Mouse (Mus musculus): Measurements from ENCODE around the gene Dusp9. TPM values are rescaled to one million over a fixed set of nuclear protein-coding genes. Genes with fewer than 3 reads are reported as not detected.

Gene Dusp9
- polyA plus RNA-seq (2014; fragmentation: Nextera tagmentation; extraction: Ambion mirVana) = 20.6 and 30.7 TPM in 2 replicates

- Histone ChIP-seq H3K27ac (ENCODE audit: low read depth, low read length) (no peak within 1 kb of the TSS), H3K4me3 (ENCODE audit: low read depth, low read length) (peak within 1 kb of the TSS; percentile 47), H3K36me3 (ENCODE audit: control insufficient read depth, insufficient read depth, low read length) (no peaks in the 10 kb centered on the region), H3K27me3 (replicated peaks; ENCODE audit: control insufficient read depth, insufficient read depth, low read length) (peaks cover 74% of the 10 kb centered on the region), H3K4me2 (peak within 1 kb of the TSS; percentile 67), H3K9ac (ENCODE audit: low read depth, low read length) (peak within 1 kb of the TSS; percentile 50), H3K9me3 (ENCODE audit: control insufficient read depth, low read length) (no peaks in the 10 kb centered on the region), H3K4me1 (replicated peaks; ENCODE audit: control insufficient read depth, insufficient read depth, low read length) (no peaks in the 10 kb centered on the region)
- 13% methylated on average over 28 of the region's 28 CpGs for WGBS
- ATAC-seq (replicated peaks; ENCODE audit: low FRiP score) = peak; percentile 83
- DNase-seq (ENCODE audit: low spot score) = peak; percentile 65
Observed at GRCm38 (mm10) chrX:73639255-73639675, at the start of gene Dusp9. Dusp9 (plus strand) TSS chrX:73639419.

DNA sequence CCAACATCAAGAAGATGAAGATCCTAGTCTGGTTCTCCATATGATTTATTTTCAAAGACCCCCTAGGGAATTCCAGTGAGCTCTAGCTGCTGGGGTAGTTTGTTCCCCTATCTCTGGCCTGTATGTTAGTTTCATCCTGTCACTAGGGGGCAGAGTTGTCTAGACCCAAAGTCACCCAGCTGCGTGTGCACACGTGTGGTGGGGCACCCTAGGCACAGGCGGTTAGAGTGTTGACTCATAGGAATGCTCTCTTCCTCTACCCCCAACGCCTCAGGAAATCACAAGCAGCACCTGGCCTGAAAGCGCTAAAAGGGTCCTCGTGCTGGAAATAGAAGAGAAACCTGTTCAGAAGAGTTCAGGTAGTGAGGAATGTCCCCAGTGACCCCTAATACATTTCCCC lies 46.0 kb upstream of the Dusp9 start:
- WGBS = 12% methylated on average over 6 of the region's 6 CpGs
- no peak overlapping the region for H3K4me3 ChIP-seq (ENCODE audit: low read depth, low read length)
- no peak overlapping the region for H3K4me2 ChIP-seq
- DNase-seq (ENCODE audit: low spot score) (no peak), ATAC-seq (replicated peaks; ENCODE audit: low FRiP score) (no peak)
- H3K27me3 ChIP-seq (replicated peaks; ENCODE audit: control insufficient read depth, insufficient read depth, low read length) = peaks cover 4% of the 10 kb centered on the region
- H3K4me1 ChIP-seq (replicated peaks; ENCODE audit: control insufficient read depth, insufficient read depth, low read length) = no peaks in the 10 kb centered on the region
- H3K9me3 ChIP-seq (ENCODE audit: control insufficient read depth, low read length) = no peaks in the 10 kb centered on the region
- H3K9ac ChIP-seq (ENCODE audit: low read depth, low read length) = no peak overlapping the region
- no peak overlapping the region for H3K27ac ChIP-seq (ENCODE audit: low read depth, low read length)
- no peaks in the 10 kb centered on the region for H3K36me3 ChIP-seq (ENCODE audit: control insufficient read depth, insufficient read depth, low read length)

DNA sequence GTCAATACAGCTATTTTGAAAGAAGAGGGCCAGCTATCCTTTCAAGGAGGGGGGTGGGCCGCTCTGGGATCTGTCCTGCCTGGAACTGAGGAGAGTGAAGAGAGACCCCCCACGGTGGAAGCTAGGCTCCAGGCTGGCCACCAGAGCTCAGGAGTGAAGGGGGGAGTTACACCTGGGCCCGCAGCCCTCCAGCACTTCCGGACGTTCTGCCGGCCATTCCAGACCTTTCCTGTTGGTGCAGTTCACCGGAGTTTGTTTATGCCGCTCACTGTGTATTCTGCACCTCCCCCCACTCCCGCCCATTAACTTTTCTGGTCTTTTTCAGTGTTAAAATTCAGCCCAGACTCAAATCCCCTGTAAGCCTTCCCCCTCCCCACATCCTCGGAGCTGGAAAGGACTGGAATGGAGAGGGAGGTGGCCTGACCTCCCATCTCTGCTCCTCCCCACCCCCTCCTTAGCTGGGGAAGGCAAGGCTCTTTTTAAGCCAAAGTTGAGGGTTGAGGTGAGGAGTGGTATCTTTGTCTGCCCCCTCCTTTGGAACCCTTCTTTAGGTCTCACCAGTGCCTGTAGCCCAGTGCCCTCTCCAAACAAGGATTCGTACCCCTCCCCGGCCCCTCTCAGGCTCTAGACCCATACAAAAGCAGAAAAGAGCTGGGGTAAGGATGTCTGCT lies 44.6 kb upstream of the Dusp9 start:
- no peak overlapping the region for H3K9ac ChIP-seq (ENCODE audit: low read depth, low read length)
- H3K9me3 ChIP-seq (ENCODE audit: control insufficient read depth, low read length) = no peaks in the 10 kb centered on the region
- H3K4me2 ChIP-seq = no peak overlapping the region
- H3K27me3 ChIP-seq (replicated peaks; ENCODE audit: control insufficient read depth, insufficient read depth, low read length) = peaks cover 3% of the 10 kb centered on the region
- DNase-seq (ENCODE audit: low spot score) (peak; percentile 33), ATAC-seq (replicated peaks; ENCODE audit: low FRiP score) (no peak)
- WGBS = 32% methylated on average over 12 of the region's 12 CpGs
- H3K27ac ChIP-seq (ENCODE audit: low read depth, low read length) = no peak overlapping the region; the same call in 1 of the 2 replicates
- no peaks in the 10 kb centered on the region for H3K4me1 ChIP-seq (replicated peaks; ENCODE audit: control insufficient read depth, insufficient read depth, low read length)
- H3K4me3 ChIP-seq (ENCODE audit: low read depth, low read length) = no peak overlapping the region
- no peaks in the 10 kb centered on the region for H3K36me3 ChIP-seq (ENCODE audit: control insufficient read depth, insufficient read depth, low read length)

- Histone ChIP-seq H3K4me3 (ENCODE audit: low read depth, low read length) (no peak overlapping the region), H3K27ac (ENCODE audit: low read depth, low read length) (no peak overlapping the region), H3K27me3 (replicated peaks; ENCODE audit: control insufficient read depth, insufficient read depth, low read length) (peaks cover 3% of the 10 kb centered on the region), H3K4me2 (no peak overlapping the region), H3K9ac (ENCODE audit: low read depth, low read length) (no peak overlapping the region), H3K36me3 (ENCODE audit: control insufficient read depth, insufficient read depth, low read length) (no peaks in the 10 kb centered on the region), H3K4me1 (replicated peaks; ENCODE audit: control insufficient read depth, insufficient read depth, low read length) (no peaks in the 10 kb centered on the region), H3K9me3 (ENCODE audit: control insufficient read depth, low read length) (no peaks in the 10 kb centered on the region)
- DNase-seq (ENCODE audit: low spot score) (no peak), ATAC-seq (replicated peaks; ENCODE audit: low FRiP score) (no peak)
- WGBS = 71% methylated on average over 4 of the region's 4 CpGs
Observed at GRCm38 (mm10) chrX:73595297-73595938, 43.8 kb upstream of the Dusp9 start.

GRCm38 (mm10) chrX:73601456-73601855 lies 37.8 kb upstream of the Dusp9 start:
- no peaks in the 10 kb centered on the region for H3K9me3 ChIP-seq (ENCODE audit: control insufficient read depth, low read length)
- H3K4me3 ChIP-seq (ENCODE audit: low read depth, low read length) = no peak overlapping the region
- H3K4me2 ChIP-seq = no peak overlapping the region
- DNase-seq (ENCODE audit: low spot score) (no peak), ATAC-seq (replicated peaks; ENCODE audit: low FRiP score) (no peak)
- H3K27me3 ChIP-seq (replicated peaks; ENCODE audit: control insufficient read depth, insufficient read depth, low read length) = no peaks in the 10 kb centered on the region; the same call in 1 of the 2 replicates
- no peaks in the 10 kb centered on the region for H3K4me1 ChIP-seq (replicated peaks; ENCODE audit: control insufficient read depth, insufficient read depth, low read length)
- H3K9ac ChIP-seq (ENCODE audit: low read depth, low read length) = no peak overlapping the region
- H3K36me3 ChIP-seq (ENCODE audit: control insufficient read depth, insufficient read depth, low read length) = no peaks in the 10 kb centered on the region
- WGBS = 88% methylated on average over 1 of the region's 1 CpGs
- H3K27ac ChIP-seq (ENCODE audit: low read depth, low read length) = no peak overlapping the region

GRCm38 (mm10) chrX:73613665-73614064 lies 25.6 kb upstream of the Dusp9 start:
- H3K4me2 ChIP-seq = no peak overlapping the region
- no peaks in the 10 kb centered on the region for H3K4me1 ChIP-seq (replicated peaks; ENCODE audit: control insufficient read depth, insufficient read depth, low read length)
- no peak overlapping the region for H3K4me3 ChIP-seq (ENCODE audit: low read depth, low read length)
- ATAC-seq (replicated peaks; ENCODE audit: low FRiP score) (no peak), DNase-seq (ENCODE audit: low spot score) (no peak)
- no peak overlapping the region for H3K9ac ChIP-seq (ENCODE audit: low read depth, low read length)
- H3K27me3 ChIP-seq (replicated peaks; ENCODE audit: control insufficient read depth, insufficient read depth, low read length) = peaks cover 9% of the 10 kb centered on the region
- no peaks in the 10 kb centered on the region for H3K9me3 ChIP-seq (ENCODE audit: control insufficient read depth, low read length)
- H3K36me3 ChIP-seq (ENCODE audit: control insufficient read depth, insufficient read depth, low read length) = no peaks in the 10 kb centered on the region
- WGBS = 62% methylated on average over 4 of the region's 4 CpGs
- 0 out of 2 replicates have a peak overlapping the region, but pooled peaks have one; percentile 28 for H3K27ac ChIP-seq (ENCODE audit: low read depth, low read length)

DNA sequence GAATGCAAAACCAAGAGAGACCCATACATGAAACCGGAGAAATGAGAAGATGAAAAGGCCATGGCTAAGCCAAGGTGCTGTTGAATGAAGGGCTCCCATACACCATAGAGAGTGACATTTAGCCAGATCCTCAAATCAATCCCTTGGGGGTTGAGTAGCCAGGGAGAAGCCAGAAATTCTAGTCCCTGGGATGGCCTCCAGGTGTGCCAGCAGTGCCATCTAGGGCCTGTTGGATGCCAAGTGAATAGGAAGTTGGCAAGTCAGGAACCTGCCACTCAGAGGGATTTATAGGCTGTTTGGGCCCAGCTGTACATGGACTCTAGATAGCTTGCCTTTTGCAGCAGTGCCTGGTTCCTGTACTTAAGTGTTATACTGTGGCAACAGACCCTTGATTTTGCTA lies 23.3 kb upstream of the Dusp9 start:
- DNase-seq (ENCODE audit: low spot score) (no peak), ATAC-seq (replicated peaks; ENCODE audit: low FRiP score) (no peak)
- WGBS = 93% methylated on average over 1 of the region's 1 CpGs
- no peak overlapping the region for H3K4me2 ChIP-seq
- no peak overlapping the region for H3K9ac ChIP-seq (ENCODE audit: low read depth, low read length)
- H3K4me1 ChIP-seq (replicated peaks; ENCODE audit: control insufficient read depth, insufficient read depth, low read length) = no peaks in the 10 kb centered on the region
- H3K27ac ChIP-seq (ENCODE audit: low read depth, low read length) = no peak overlapping the region
- H3K4me3 ChIP-seq (ENCODE audit: low read depth, low read length) = no peak overlapping the region
- no peaks in the 10 kb centered on the region for H3K36me3 ChIP-seq (ENCODE audit: control insufficient read depth, insufficient read depth, low read length)
- peaks cover 11% of the 10 kb centered on the region for H3K27me3 ChIP-seq (replicated peaks; ENCODE audit: control insufficient read depth, insufficient read depth, low read length)
- no peaks in the 10 kb centered on the region for H3K9me3 ChIP-seq (ENCODE audit: control insufficient read depth, low read length)

DNA sequence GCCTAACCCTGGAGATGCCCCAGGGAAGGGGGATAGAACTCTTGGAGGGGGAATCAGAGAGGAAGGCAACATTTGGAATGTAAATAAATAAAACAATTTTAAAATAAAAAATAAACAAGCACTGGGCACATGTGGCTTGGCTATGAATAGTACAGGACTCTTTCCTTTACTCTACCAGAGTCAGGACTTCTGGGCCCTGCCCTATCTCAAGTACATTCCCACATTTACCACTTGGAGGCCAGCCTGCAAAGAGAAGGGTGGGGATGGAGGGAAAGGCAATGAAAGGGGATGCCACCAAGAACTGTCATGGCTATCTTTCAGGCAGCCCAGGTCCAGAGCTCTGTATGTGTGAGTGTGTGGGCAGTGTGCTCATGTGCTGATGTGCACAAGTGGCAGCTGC lies 19.8 kb upstream of the Dusp9 start:
- no peak overlapping the region for H3K27ac ChIP-seq (ENCODE audit: low read depth, low read length)
- no peak overlapping the region for H3K9ac ChIP-seq (ENCODE audit: low read depth, low read length)
- no peaks in the 10 kb centered on the region for H3K9me3 ChIP-seq (ENCODE audit: control insufficient read depth, low read length)
- no peak overlapping the region for H3K4me2 ChIP-seq
- no peak overlapping the region for H3K4me3 ChIP-seq (ENCODE audit: low read depth, low read length)
- no peaks in the 10 kb centered on the region for H3K4me1 ChIP-seq (replicated peaks; ENCODE audit: control insufficient read depth, insufficient read depth, low read length)
- DNase-seq (ENCODE audit: low spot score) (no peak), ATAC-seq (replicated peaks; ENCODE audit: low FRiP score) (no peak)
- H3K27me3 ChIP-seq (replicated peaks; ENCODE audit: control insufficient read depth, insufficient read depth, low read length) = peaks cover 11% of the 10 kb centered on the region
- H3K36me3 ChIP-seq (ENCODE audit: control insufficient read depth, insufficient read depth, low read length) = no peaks in the 10 kb centered on the region

DNA sequence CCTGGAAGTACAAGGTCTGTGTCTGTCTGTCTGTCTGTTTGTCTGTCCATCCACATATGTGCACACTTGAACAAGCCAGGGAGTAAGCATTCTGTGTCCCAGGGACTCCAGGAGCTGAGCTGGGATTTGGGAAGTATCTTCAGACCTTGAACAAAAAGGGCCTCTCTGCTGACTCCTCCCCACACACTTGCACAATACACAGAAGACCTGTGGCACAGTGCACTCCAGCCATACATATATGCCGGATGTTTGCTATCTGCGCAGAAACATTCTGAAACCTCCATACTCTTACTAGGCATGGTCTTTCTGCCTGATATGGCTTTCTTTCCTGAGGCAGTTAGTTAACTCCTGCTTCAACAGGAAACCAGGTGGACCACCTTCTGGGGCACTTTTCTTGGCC lies 19.3 kb upstream of the Dusp9 start:
- ATAC-seq (replicated peaks; ENCODE audit: low FRiP score) (no peak), DNase-seq (ENCODE audit: low spot score) (no peak)
- H3K27me3 ChIP-seq (replicated peaks; ENCODE audit: control insufficient read depth, insufficient read depth, low read length) = peaks cover 11% of the 10 kb centered on the region
- H3K27ac ChIP-seq (ENCODE audit: low read depth, low read length) = no peak overlapping the region
- H3K4me2 ChIP-seq = no peak overlapping the region
- H3K4me1 ChIP-seq (replicated peaks; ENCODE audit: control insufficient read depth, insufficient read depth, low read length) = no peaks in the 10 kb centered on the region
- H3K9me3 ChIP-seq (ENCODE audit: control insufficient read depth, low read length) = no peaks in the 10 kb centered on the region
- H3K36me3 ChIP-seq (ENCODE audit: control insufficient read depth, insufficient read depth, low read length) = no peaks in the 10 kb centered on the region
- H3K4me3 ChIP-seq (ENCODE audit: low read depth, low read length) = no peak overlapping the region
- no peak overlapping the region for H3K9ac ChIP-seq (ENCODE audit: low read depth, low read length)
- 75% methylated on average over 2 of the region's 2 CpGs for WGBS

Data from liver, embryonic 11.5 days (tissue).